Mouse (Mus musculus) ES-E14 (cell line): ENCODE results near the gene Efl1. TPM values are rescaled to one million over a fixed set of nuclear protein-coding genes. Genes with fewer than 3 reads are reported as not detected.

Experiments used
- DNase-seq: peaks from one replicate; pipeline ENCODE4 v3.0.0-alpha.2; 2013; ENCODE audit warnings: low read depth, low spot score
- H3K27ac ChIP-seq: 2 replicates; pipeline ENCODE4 v1.5.1; 2012; ENCODE audit warnings: low read depth, mild to moderate bottlenecking, low read length, moderate library complexity, mixed read lengths; ENCODE audit not compliant: poor library complexity, insufficient read depth, severe bottlenecking
- H3K36me3 ChIP-seq: 2 replicates; pipeline ENCODE4 v1.6.1; 2012; ENCODE audit warnings: mild to moderate bottlenecking, low read length, moderate library complexity, mixed read lengths; ENCODE audit not compliant: control insufficient read depth, poor library complexity, insufficient read depth, severe bottlenecking
- H3K4me1 ChIP-seq, 2 experiments: fragments of 150-350 bp in 1 of 2; sonication (generic) in 1 of 2; 2 replicates each; pipeline ENCODE4 v1.6.1; 2012; ENCODE audit warnings: low read length in 2 of 2, mild to moderate bottlenecking in 1 of 2, mixed read lengths in 1 of 2; ENCODE audit not compliant: control insufficient read depth in 2 of 2, insufficient read depth in 2 of 2, poor library complexity in 1 of 2
- H3K4me3 ChIP-seq, 2 experiments: fragments of 150-350 bp in 1 of 2; sonication (generic) in 1 of 2; 2 replicates each; pipeline ENCODE4 v1.5.1; 2012; ENCODE audit warnings: low read length in 2 of 2, low read depth in 1 of 2, mild to moderate bottlenecking in 1 of 2, mixed read lengths in 1 of 2; ENCODE audit not compliant: insufficient read depth in 1 of 2, poor library complexity in 1 of 2, severe bottlenecking in 1 of 2
- H3K9ac ChIP-seq: 2 replicates; pipeline ENCODE4 v1.6.1; 2012; ENCODE audit warnings: low read depth, mild to moderate bottlenecking, low read length, mixed read lengths; ENCODE audit not compliant: poor library complexity, insufficient read depth, severe bottlenecking
- H3K9me3 ChIP-seq: fragments of 150-350 bp; sonication (generic); 2 replicates; pipeline ENCODE4 v1.6.1; 2012; ENCODE audit warnings: low read depth, mild to moderate bottlenecking, low read length; ENCODE audit not compliant: control insufficient read depth, insufficient read depth
- CHD2 ChIP-seq: IDR thresholded peaks from 2 replicates; pipeline ENCODE4 v1.6.1; 2014; ENCODE audit warnings: mild to moderate bottlenecking, low read depth, low read length, inconsistent platforms
- HCFC1 ChIP-seq: IDR thresholded peaks from 2 replicates; pipeline ENCODE4 v1.6.1; 2012; ENCODE audit warnings: low read length, inconsistent platforms, borderline replicate concordance; ENCODE audit not compliant: insufficient read depth
- MAFK ChIP-seq: IDR thresholded peaks from 2 replicates; pipeline ENCODE4 v1.6.1; 2014; ENCODE audit warnings: mild to moderate bottlenecking, low read depth, low read length, inconsistent platforms; ENCODE audit not compliant: insufficient read depth
- ZC3H11A ChIP-seq: IDR thresholded peaks from 2 replicates; pipeline ENCODE4 v1.6.1; 2012; ENCODE audit warnings: low read depth, mild to moderate bottlenecking, inconsistent platforms, low read length, borderline replicate concordance
- ZNF384 ChIP-seq: IDR thresholded peaks from 2 replicates; pipeline ENCODE4 v1.6.1; 2012; ENCODE audit warnings: low read depth, low read length, inconsistent platforms
- in situ Hi-C, 2 experiments: fragments of 600-800 bp; cut with MboI; formaldehyde crosslinking; loops; one replicate each; pipeline ENCODE4 v1.15.1; 2025; ENCODE audit warnings: low sequenced_read_pairs in 2 of 2, inconsistent platforms in 1 of 2; ENCODE audit not compliant: unreplicated experiment in 2 of 2
- total RNA-seq: library from RNA; depleted of rRNA; stranded (reverse); fragments of 300-350 nt; gene quantifications from 2 replicates; pipeline ENCODE4 v1.2.3, GENCODE M21; 2012

The Efl1 gene
- total RNA-seq, 1 experiment: 17.0 TPM

GRCm38 (mm10) chr7:82744167-82744715 lies 95.8 kb downstream of the Efl1 start:
- no peak for DNase-seq
- no peak for TF ChIP-seq MAFK
- TF ChIP-seq ZNF384: no peak
- Histone ChIP-seq H3K9me3 (no peaks in the 10 kb centered on the region), H3K36me3 (no peaks in the 10 kb centered on the region), H3K27ac (no peak overlapping the region), H3K4me3 (peak overlapping the region; percentile 2 to 35; a peak in 2 of 4 replicates), H3K4me1 (peaks cover 2 to 8% of the 10 kb centered on the region in 2 experiments; a peak in 3 of 4 replicates), H3K9ac (0 out of 2 replicates have a peak overlapping the region, but pooled peaks have one; percentile 16)
- in situ Hi-C loops: no loop called here

GRCm38 (mm10) chr7:82748812-82749211 lies 100.4 kb downstream of the Efl1 start:
- Histone ChIP-seq H3K36me3 (peaks cover 3% of the 10 kb centered on the region; the same call in 1 of the 2 replicates), H3K27ac (no peak overlapping the region), H3K9me3 (no peaks in the 10 kb centered on the region), H3K9ac (no peak overlapping the region), H3K4me3 (no peak overlapping the region), H3K4me1 (peaks cover 0 to 7% of the 10 kb centered on the region in 2 experiments; a peak in 2 of 4 replicates)
- no peak for DNase-seq
- in situ Hi-C loops: no loop called here
- TF ChIP-seq ZC3H11A (no peak), CHD2 (no peak), ZNF384 (no peak), MAFK (no peak), HCFC1 (no peak)

GRCm38 (mm10) chr7:82749239-82749638 lies 100.8 kb downstream of the Efl1 start:
- no peak overlapping the region for H3K9ac ChIP-seq
- H3K4me1 ChIP-seq: peaks cover 0 to 7% of the 10 kb centered on the region in 2 experiments; a peak in 2 of 4 replicates
- H3K9me3 ChIP-seq: no peaks in the 10 kb centered on the region
- in situ Hi-C loops: no loop called here
- no peak overlapping the region for H3K27ac ChIP-seq
- TF ChIP-seq MAFK: no peak
- no peak for TF ChIP-seq HCFC1
- TF ChIP-seq ZNF384: no peak
- no peak for TF ChIP-seq CHD2
- TF ChIP-seq ZC3H11A: no peak
- H3K4me3 ChIP-seq: no peak overlapping the region
- no peak for DNase-seq
- H3K36me3 ChIP-seq: peaks cover 3% of the 10 kb centered on the region; the same call in 1 of the 2 replicates

- Histone ChIP-seq H3K9ac (no peak overlapping the region), H3K27ac (no peak overlapping the region), H3K36me3 (peaks cover 6% of the 10 kb centered on the region), H3K9me3 (no peaks in the 10 kb centered on the region), H3K4me1 (peaks cover 0 to 10% of the 10 kb centered on the region in 2 experiments; a peak in 2 of 4 replicates), H3K4me3 (no peak overlapping the region)
- in situ Hi-C loops: no loop called here
- TF ChIP-seq ZNF384: no peak
- TF ChIP-seq MAFK: no peak
- no peak for TF ChIP-seq HCFC1
- TF ChIP-seq ZC3H11A: no peak
- TF ChIP-seq CHD2: no peak
- DNase-seq: no peak
Measured at GRCm38 (mm10) chr7:82752171-82753085, 104.0 kb downstream of the Efl1 start.
